18 mouse cellular contexts compared by ENCODE assay signal in the genomic region with DNA sequence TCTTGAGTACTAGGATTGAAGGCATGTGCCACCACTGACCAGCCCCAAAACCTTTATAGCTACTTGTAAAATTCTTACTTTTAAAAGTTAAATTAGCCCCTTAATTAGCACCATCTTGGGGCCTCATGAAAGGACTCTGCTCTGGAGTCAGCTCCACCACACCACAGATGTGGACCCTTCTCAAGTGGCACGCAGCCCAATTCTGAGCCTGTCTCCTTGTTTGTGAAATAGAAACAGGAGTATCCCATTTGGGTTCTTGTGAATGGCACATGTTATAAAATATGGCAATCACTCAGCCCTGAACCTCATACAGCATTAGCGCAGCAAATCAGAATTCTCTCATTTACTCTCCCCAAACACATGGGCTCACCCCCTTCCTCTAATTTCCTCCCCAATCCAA. TPM values are rescaled to one million over a fixed set of nuclear protein-coding genes. Genes with fewer than 3 reads are reported as not detected.
"Had no signal": no experiment of that assay in that cellular context is flagged by ENCODE, and none has a peak within 500 bp of the region (broad histone marks: within the 10 kb centered on the region; RNA-seq: fewer than 3 reads in every experiment).

No protein-coding gene starts in this region.

- H3K4me3 ChIP-seq: neural tube, embryonic 13.5 days; neural tube, embryonic 15.5 days; stomach, embryonic 15.5 days had no signal

- H3K9ac ChIP-seq: neural tube, embryonic 13.5 days; neural tube, embryonic 15.5 days; stomach, embryonic 15.5 days had no signal

- H3K9me3 ChIP-seq: neural tube, embryonic 13.5 days; neural tube, embryonic 15.5 days; stomach, embryonic 15.5 days had no signal

- H3K4me1 ChIP-seq: stomach, embryonic 15.5 days had no signal

- DNase-seq: retina, postnatal 1 day; right cerebral cortex, adult 18-20 months; right cerebral cortex, postnatal 14 days; right cerebral cortex, postnatal 25 days; right cerebral cortex, postnatal 4 days; spleen, adult 18-20 months; thymus, adult 18-20 months; thymus, adult 2 months; thymus, postnatal 14 days; thymus, postnatal 25 days; thymus, postnatal 36 days; thymus, postnatal 4 days had no signal

- H3K4me2 ChIP-seq: neural tube, embryonic 13.5 days; neural tube, embryonic 15.5 days; stomach, embryonic 15.5 days had no signal

- H3K27me3 ChIP-seq: neural tube, embryonic 13.5 days; neural tube, embryonic 15.5 days; stomach, embryonic 15.5 days had no signal

- H3K27ac ChIP-seq: neural tube, embryonic 13.5 days; neural tube, embryonic 15.5 days; stomach, embryonic 15.5 days; stomach, postnatal 0 days had no signal

RNA-seq across cellular contexts. Expression of gene Trim72, which starts 24.9 kb away (rescaled TPM):
- polyA plus RNA-seq: neural tube, embryonic 13.5 days; neural tube, embryonic 14.5 days; thymus, postnatal 0 days had no signal
